Mouse (Mus musculus) C2C12 (cell line): ENCODE results near the gene Thrb. TPM values are rescaled to one million over a fixed set of nuclear protein-coding genes. Genes with fewer than 3 reads are reported as not detected.

ENCODE experiments used
- H3K27me3 ChIP-seq: one replicate; pipeline ENCODE4 v1.6.1; 2011; ENCODE audit not compliant: control insufficient read depth, insufficient read depth, insufficient read length
- H3K36me3 ChIP-seq: one replicate; pipeline ENCODE4 v1.6.1; 2011; ENCODE audit not compliant: control insufficient read depth, insufficient read depth
- H3K4me3 ChIP-seq: one replicate; pipeline ENCODE4 v1.5.1; 2011; ENCODE audit warnings: mild to moderate bottlenecking, control low read depth; ENCODE audit not compliant: poor library complexity, insufficient read depth, severe bottlenecking
- H3K79me2 ChIP-seq: one replicate; pipeline ENCODE4 v1.6.1; 2011; ENCODE audit not compliant: control insufficient read depth, insufficient read depth
- H3K79me3 ChIP-seq: one replicate; pipeline ENCODE4 v1.6.1; 2011; ENCODE audit warnings: low read depth, control low read depth
- H3ac ChIP-seq: one replicate; pipeline ENCODE3; 2011; ENCODE audit warnings: low read depth; ENCODE audit not compliant: control insufficient read depth, insufficient read length
- CEBPB ChIP-seq: IDR thresholded peaks from one replicate; pipeline ENCODE4 v1.6.1; 2011; ENCODE audit warnings: low read depth, mild to moderate bottlenecking, control low read depth, moderate library complexity
- CTCF ChIP-seq: IDR thresholded peaks from one replicate; pipeline ENCODE4 v1.5.1; 2011; ENCODE audit not compliant: control insufficient read depth, insufficient read depth, insufficient read length
- FOSL1 ChIP-seq: IDR thresholded peaks from one replicate; pipeline ENCODE4 v1.8.0; 2011; ENCODE audit warnings: mild to moderate bottlenecking, low read length; ENCODE audit not compliant: poor library complexity, insufficient read depth, severe bottlenecking
- MAX ChIP-seq: IDR thresholded peaks from one replicate; pipeline ENCODE4 v1.6.1; 2011; ENCODE audit warnings: mild to moderate bottlenecking, control low read depth
- MYOD1 ChIP-seq: IDR thresholded peaks from one replicate; pipeline ENCODE4 v1.6.1; 2011; ENCODE audit warnings: low read depth; ENCODE audit not compliant: control insufficient read depth, insufficient read length
- MYOG ChIP-seq: IDR thresholded peaks from one replicate; pipeline ENCODE4 v1.6.1; 2011; ENCODE audit not compliant: control insufficient read depth, insufficient read length; ENCODE audit errors: extremely low read depth
- USF1 ChIP-seq: IDR thresholded peaks from one replicate; pipeline ENCODE4 v1.6.1; 2011; ENCODE audit warnings: low read depth, mild to moderate bottlenecking, control low read depth, moderate library complexity
- polyA plus RNA-seq: library from polyadenylated mRNA; unstranded; fragments of >200 nt; fragmentation: generic; extraction: Trizol; gene quantifications from one replicate; pipeline ENCODE4 v1.2.1, GENCODE M21; 2012; ENCODE audit warnings: missing spikeins

The Thrb gene
- polyA plus RNA-seq, 1 experiment, result 0.01 TPM

DNA sequence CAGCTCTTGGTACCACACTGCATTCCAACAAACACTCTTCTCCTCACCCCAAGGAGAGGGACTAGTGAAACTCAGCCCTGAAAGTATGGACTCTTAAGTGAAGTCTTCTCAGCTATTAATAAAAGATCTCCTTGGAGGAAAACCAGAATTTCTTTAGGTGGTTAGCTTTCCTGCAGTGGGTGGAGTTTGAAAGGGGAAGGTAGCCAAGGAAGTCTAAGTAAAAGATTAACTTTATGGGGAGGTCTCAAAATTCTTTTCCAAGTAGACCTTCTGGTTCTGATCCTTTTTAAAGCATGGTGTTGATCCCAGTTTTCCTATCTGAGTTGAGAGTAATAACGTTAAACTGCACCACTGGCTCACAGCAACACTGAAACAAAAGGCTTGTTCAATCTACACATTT lies 31.2 kb downstream of the Thrb start:
- Histone ChIP-seq H3K36me3 (no peaks in the 10 kb centered on the region), H3K79me3 (no peaks in the 10 kb centered on the region), H3K79me2 (no peaks in the 10 kb centered on the region), H3ac (no peak overlapping the region), H3K27me3 (no peaks in the 10 kb centered on the region), H3K4me3 (no peak overlapping the region)
- TF ChIP-seq MYOG, result no peak
- TF ChIP-seq CTCF, result no peak
- TF ChIP-seq CEBPB, result no peak
- no peak for TF ChIP-seq MAX
- no peak for TF ChIP-seq FOSL1
- TF ChIP-seq MYOD1, result no peak
- no peak for TF ChIP-seq USF1

DNA sequence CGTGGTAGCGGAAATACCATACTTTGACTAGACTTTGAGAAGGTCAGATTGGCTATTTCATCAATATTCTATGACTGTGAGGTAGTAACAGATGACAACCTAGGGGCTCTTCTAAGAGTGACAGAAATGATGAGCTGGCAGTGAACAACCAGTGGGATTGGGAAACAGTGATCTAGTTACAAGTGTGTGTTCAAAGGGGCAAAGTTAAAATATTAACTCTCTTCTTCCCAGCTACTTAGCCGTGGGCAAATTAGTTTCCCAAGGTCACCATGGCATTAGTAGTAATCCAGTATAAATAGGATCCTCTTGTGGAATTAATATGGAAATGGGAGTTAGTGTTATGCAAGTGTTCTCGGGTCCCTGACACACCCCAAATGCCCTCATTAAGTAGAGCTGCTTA lies 35.5 kb downstream of the Thrb start:
- no peak for TF ChIP-seq CTCF
- no peak for TF ChIP-seq USF1
- TF ChIP-seq MYOD1, result no peak
- no peak for TF ChIP-seq CEBPB
- no peak for TF ChIP-seq MAX
- TF ChIP-seq FOSL1, result no peak
- TF ChIP-seq MYOG, result no peak
- Histone ChIP-seq H3K36me3 (no peaks in the 10 kb centered on the region), H3K79me3 (no peaks in the 10 kb centered on the region)

DNA sequence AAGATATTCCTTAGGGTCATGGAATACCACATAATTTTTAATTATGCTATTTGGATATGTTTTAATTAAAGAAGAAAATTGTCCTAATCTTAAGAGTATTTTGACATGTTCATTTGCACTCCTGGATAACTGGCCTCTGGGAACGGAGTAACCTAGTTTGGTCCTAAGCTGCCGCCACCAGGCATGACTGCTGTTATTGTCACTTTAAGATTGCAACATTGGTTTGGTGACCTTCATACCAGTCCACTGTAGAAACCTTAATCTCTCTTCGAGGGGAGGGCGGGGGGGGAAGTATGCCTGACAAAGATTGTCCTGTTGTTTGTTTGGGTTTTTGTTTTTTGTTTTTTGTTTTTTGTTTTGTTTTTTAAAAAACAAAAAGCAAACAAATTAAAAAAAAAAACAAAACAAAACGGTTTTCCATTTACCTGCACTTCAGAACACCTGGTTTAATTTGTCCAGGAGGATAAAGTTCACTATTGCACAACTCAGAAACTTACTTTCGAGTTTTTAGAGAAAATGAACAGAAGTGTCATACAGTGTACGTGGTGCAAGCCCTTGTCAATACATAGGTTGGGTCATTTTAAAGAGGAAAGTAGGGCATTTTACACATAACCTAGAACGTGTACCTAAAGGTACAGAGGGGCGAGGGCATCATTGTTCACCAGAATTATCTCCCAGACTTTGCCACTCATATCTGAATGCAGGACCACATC lies 38.0 kb downstream of the Thrb start:
- no peaks in the 10 kb centered on the region for H3K36me3 ChIP-seq
- no peak overlapping the region for H3ac ChIP-seq
- H3K27me3 ChIP-seq, result no peaks in the 10 kb centered on the region
- no peak overlapping the region for H3K4me3 ChIP-seq
- no peaks in the 10 kb centered on the region for H3K79me3 ChIP-seq
- no peaks in the 10 kb centered on the region for H3K79me2 ChIP-seq
- TF ChIP-seq CTCF (no peak), MYOD1 (no peak), FOSL1 (no peak), CEBPB (no peak), USF1 (no peak)

More for the DNA sequence above, 35.5 kb downstream of the Thrb start:
- H3K4me3 ChIP-seq, result no peak overlapping the region
- H3K27me3 ChIP-seq, result no peaks in the 10 kb centered on the region
- no peaks in the 10 kb centered on the region for H3K79me2 ChIP-seq
- H3ac ChIP-seq, result no peak overlapping the region

DNA sequence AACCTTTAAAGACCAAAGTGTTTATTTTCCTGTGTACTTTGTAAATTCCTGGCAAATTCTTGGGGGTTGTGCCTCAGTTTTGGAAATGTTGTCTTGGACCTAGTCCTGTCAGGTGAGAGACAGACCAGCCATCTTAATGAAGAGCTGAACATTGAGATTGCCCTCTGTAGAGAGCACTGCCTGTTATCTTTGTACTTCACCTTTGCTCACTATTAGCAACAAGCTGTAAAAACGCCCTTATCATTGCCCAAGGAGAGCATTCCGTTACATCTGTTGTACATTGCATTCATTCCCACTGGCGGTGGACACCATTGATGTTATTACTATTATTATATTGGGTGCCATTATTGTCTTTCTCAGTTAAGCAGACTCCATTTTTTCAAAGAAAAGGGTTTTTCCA lies 40.2 kb downstream of the Thrb start:
- H3K27me3 ChIP-seq, result no peaks in the 10 kb centered on the region
- no peak overlapping the region for H3ac ChIP-seq
- H3K79me2 ChIP-seq, result no peaks in the 10 kb centered on the region

DNA sequence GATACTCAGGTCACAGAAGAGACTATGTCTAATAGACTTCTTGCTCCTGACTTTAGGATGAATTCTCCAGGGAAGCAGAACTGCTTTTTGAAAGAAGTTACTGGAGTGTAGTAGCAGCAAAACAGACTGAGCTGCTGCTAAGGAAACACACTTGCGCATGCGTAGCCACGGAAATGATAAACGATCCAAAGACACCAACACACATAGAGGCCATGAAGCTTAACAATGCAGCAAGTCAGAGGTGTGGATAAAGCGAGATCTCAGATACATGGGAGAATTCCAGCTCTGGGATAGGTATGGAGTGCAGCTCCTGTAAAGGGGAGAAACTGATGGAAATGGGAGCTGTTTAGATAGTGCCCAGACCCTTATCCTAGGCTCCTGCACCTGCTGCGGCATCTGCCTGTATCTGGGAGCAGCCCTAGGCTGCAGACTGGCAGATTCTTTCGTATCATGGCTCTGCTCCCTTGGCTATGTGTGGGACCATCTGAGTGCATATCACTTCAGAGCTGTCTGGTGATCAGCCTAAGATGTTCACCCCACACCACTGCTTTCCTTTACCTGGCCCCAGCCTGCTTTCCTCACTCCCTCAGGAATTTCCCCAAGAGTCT lies 53.3 kb downstream of the Thrb start:
- Histone ChIP-seq H3K79me2 (no peaks in the 10 kb centered on the region), H3K36me3 (no peaks in the 10 kb centered on the region), H3K27me3 (no peaks in the 10 kb centered on the region), H3K4me3 (no peak overlapping the region), H3K79me3 (no peaks in the 10 kb centered on the region), H3ac (no peak overlapping the region)
- TF ChIP-seq CEBPB, result no peak
- no peak for TF ChIP-seq MAX
- TF ChIP-seq MYOG, result no peak
- TF ChIP-seq USF1, result no peak
- TF ChIP-seq CTCF, result no peak
- no peak for TF ChIP-seq FOSL1
- no peak for TF ChIP-seq MYOD1

More for the DNA sequence above, 40.2 kb downstream of the Thrb start:
- Histone ChIP-seq H3K79me3 (no peaks in the 10 kb centered on the region), H3K36me3 (no peaks in the 10 kb centered on the region), H3K4me3 (no peak overlapping the region)
- TF ChIP-seq CEBPB (no peak), MAX (no peak), CTCF (no peak), MYOD1 (no peak), USF1 (no peak), FOSL1 (no peak), MYOG (no peak)

DNA sequence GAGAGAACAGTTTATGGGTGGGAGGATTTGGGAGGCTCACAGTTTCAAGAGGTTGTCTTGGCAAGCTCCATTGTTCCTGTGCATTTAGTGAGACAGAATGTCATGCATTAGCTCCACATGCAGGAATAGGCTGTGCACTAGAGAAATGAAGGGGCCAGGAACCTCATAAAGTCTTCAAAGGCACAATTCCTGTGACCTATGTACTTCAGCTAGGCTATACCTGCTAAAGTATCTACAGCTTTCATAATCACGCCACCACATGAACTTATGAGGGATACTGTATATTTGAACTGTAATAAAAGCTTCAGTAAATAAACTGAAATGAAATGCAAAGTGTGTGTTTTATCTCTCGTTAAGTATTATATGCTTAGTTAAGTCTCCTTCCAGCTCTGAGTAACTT lies 59.4 kb downstream of the Thrb start:
- Histone ChIP-seq H3K27me3 (no peaks in the 10 kb centered on the region), H3ac (no peak overlapping the region), H3K36me3 (no peaks in the 10 kb centered on the region), H3K79me3 (no peaks in the 10 kb centered on the region), H3K79me2 (no peaks in the 10 kb centered on the region), H3K4me3 (no peak overlapping the region)
- no peak for TF ChIP-seq CEBPB
- TF ChIP-seq FOSL1, result no peak
- no peak for TF ChIP-seq MAX
- TF ChIP-seq MYOG, result no peak
- TF ChIP-seq USF1, result no peak
